Mouse (Mus musculus) heart, adult 2 months (tissue): ENCODE results near the gene Klk1.

Source experiments
- CTCF ChIP-seq: fragments of 200-600 bp; IDR thresholded peaks from 2 replicates; pipeline ENCODE4 v1.8.1; 2022; ENCODE audit warnings: antibody characterized with exemption, mild to moderate bottlenecking, moderate library complexity
- EP300 ChIP-seq: fragments of 200-500 bp; IDR thresholded peaks from 2 replicates; pipeline ENCODE4 v1.6.1; 2011; ENCODE audit warnings: low read depth, low read length, control low read depth; ENCODE audit not compliant: insufficient read depth
- POLR2A ChIP-seq: fragments of 200-500 bp; IDR thresholded peaks from 2 replicates; pipeline ENCODE4 v1.6.1; 2011; ENCODE audit warnings: mild to moderate bottlenecking, low read depth, low read length, control low read depth; ENCODE audit not compliant: insufficient read depth

GRCm38 (mm10) chr7:44253023-44253616 is 28.0 kb downstream of the Klk1 start:
- TF ChIP-seq CTCF (no peak), POLR2A (no peak), EP300 (no peak)
